Mouse (Mus musculus) stomach, embryonic 14.5 days (tissue): ENCODE data around the gene Cops2. TPM values are rescaled to one million over a fixed set of nuclear protein-coding genes. Genes with fewer than 3 reads are reported as not detected.

Source experiments
- ATAC-seq: fragments of 200-750 bp; cut with Nextera tagmentation; 2 replicates; pipeline ENCODE4 v1.8.0; 2017; ENCODE audit warnings: low read depth, moderate TSS enrichment; ENCODE audit not compliant: insufficient number of reproducible peaks, insufficient read depth, low FRiP score
- H3K27ac ChIP-seq: fragments of 300-500 bp; sonication (generic); 2 replicates; pipeline ENCODE4 v1.5.1; 2014; ENCODE audit warnings: mild to moderate bottlenecking, low read length, moderate library complexity, mixed read lengths
- H3K27me3 ChIP-seq: fragments of 300-500 bp; sonication (generic); 2 replicates; pipeline ENCODE4 v1.6.1; 2014; ENCODE audit warnings: low read length, control low read depth, mixed read lengths; ENCODE audit not compliant: control insufficient read depth, insufficient read depth
- H3K36me3 ChIP-seq: fragments of 300-500 bp; sonication (generic); 2 replicates; pipeline ENCODE4 v1.6.1; 2014; ENCODE audit warnings: mild to moderate bottlenecking, control low read depth, low read length, moderate library complexity, mixed read lengths; ENCODE audit not compliant: control insufficient read depth, insufficient read depth
- H3K4me1 ChIP-seq: fragments of 300-500 bp; sonication (generic); 2 replicates; pipeline ENCODE4 v1.6.1; 2014; ENCODE audit warnings: low read length, control low read depth, mixed read lengths; ENCODE audit not compliant: control insufficient read depth, insufficient read depth
- H3K4me2 ChIP-seq: fragments of 300-500 bp; sonication (generic); replicated peaks from 2 replicates; pipeline ENCODE4 v1.6.1; 2014; ENCODE audit warnings: low read depth, low read length, control low read depth
- H3K4me3 ChIP-seq: fragments of 300-500 bp; sonication (generic); 2 replicates; pipeline ENCODE4 v1.5.1; 2014; ENCODE audit warnings: low read depth, low read length, control low read depth
- H3K9ac ChIP-seq: fragments of 300-500 bp; sonication (generic); replicated peaks from 2 replicates; pipeline ENCODE4 v1.6.1; 2014; ENCODE audit warnings: low read depth, mild to moderate bottlenecking, control low read depth, low read length, moderate library complexity, mixed read lengths
- H3K9me3 ChIP-seq: fragments of 300-500 bp; sonication (generic); 2 replicates; pipeline ENCODE4 v1.6.1; 2016; ENCODE audit warnings: low read depth, low read length, control low read depth; ENCODE audit not compliant: control insufficient read depth
- WGBS: fragments of 180-500 bp; shearing (Covaris S2); extraction: QIAGEN DNeasy Blood & Tissue Kit; methylation state at CpG from one replicate; pipeline ENCODE4 v1.1.7; 2014; 5-methylcytosine and 5-hydroxymethylcytosine counted together
- polyA plus RNA-seq: library from polyadenylated mRNA; unstranded; fragments of >200 nt; fragmentation: Nextera tagmentation; extraction: Ambion mirVana; gene quantifications from 2 replicates; pipeline ENCODE4 v1.2.1, GENCODE M21; 2014

Cops2 gene
- polyA plus RNA-seq, 1 experiment from 2014 or later: 81.3 TPM

DNA sequence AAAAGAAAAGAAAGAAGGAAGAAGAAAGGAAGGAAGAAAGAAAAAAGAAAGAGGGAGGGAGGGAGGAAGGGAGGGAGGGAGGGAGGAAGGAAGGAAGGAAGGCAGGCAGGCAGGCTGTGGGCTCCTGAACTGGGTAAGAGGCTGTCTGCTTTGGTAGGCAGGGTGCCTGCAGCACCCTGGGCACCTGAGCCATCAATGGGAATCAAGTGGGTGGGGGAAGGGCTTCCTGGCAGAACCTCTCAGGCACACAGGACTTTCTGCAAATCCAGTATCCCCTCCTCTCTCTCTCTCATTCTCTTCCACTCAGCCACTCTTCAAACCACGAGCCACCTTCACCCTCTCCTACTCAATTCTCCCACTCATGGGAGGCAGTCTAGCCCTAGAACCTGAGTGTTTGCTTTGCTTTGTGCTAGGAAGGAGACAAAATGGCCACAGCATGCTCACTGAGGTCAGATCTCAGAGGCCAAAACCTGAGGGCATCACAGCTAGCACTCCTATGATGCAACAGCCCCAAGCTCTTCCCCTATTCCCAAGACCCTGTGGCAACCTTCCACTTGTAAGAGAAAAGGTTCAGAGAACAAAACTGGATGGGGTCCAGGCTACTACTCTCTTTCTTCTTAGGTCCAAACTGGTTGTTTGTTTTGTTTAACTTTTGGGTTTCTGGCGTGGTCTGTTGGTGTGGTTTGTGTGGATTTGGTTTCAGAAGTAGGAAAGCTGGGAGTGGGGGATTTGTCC, 66.6 kb downstream of the Cops2 start:
- no peak overlapping the region for H3K4me3 ChIP-seq
- 57% methylated on average over 2 of the region's 2 CpGs for WGBS
- no peaks in the 10 kb centered on the region for H3K27me3 ChIP-seq
- no peaks in the 10 kb centered on the region for H3K9me3 ChIP-seq
- no peak overlapping the region for H3K27ac ChIP-seq
- H3K4me2 ChIP-seq: no peak overlapping the region
- no peaks in the 10 kb centered on the region for H3K4me1 ChIP-seq
- no peaks in the 10 kb centered on the region for H3K36me3 ChIP-seq
- no peak for ATAC-seq
- no peak overlapping the region for H3K9ac ChIP-seq

DNA sequence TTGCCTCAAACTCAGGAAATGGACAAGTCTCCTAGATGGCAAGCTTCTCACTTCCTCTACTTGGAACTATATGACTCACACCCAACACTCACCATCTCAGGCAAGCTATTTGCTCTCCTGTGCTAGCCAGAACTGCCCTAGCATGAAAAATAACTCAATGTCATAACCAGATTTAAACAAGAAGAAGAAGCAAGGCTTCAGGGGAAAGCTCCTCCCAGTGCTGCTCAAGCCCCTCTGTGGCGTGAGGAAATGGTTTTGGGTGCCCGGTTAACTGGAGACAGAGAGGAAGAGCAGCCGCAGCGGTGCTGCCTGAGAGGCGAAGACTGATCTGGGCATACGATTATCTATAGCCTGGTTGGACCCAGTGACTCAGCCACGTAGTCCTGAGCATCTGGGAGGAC, 67.5 kb downstream of the Cops2 start:
- no peak for ATAC-seq
- no peaks in the 10 kb centered on the region for H3K4me1 ChIP-seq
- 67% methylated on average over 7 of the region's 7 CpGs for WGBS
- H3K9me3 ChIP-seq: no peaks in the 10 kb centered on the region
- H3K27ac ChIP-seq: no peak overlapping the region
- no peak overlapping the region for H3K4me3 ChIP-seq
- no peaks in the 10 kb centered on the region for H3K36me3 ChIP-seq
- no peak overlapping the region for H3K4me2 ChIP-seq
- H3K9ac ChIP-seq: no peak overlapping the region
- H3K27me3 ChIP-seq: no peaks in the 10 kb centered on the region

DNA sequence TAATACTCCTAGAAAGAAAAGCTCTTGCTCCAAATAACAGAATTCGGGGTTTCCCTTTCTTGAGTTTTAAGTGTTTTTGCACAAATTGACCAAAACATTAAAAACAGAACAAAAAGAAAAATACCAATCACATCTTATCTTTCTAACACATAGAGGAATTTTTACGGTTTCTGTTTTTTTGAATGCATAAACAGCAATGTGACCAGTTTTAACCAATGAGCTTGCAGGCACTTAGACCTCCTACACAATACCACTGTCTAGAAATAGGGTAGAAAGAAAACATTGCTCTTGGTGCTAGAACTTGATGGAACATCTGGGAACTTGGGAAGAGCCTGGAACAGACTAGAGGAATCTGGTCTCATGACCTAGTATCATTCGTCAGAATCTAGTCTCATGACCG, 68.7 kb downstream of the Cops2 start:
- ATAC-seq: no peak
- H3K27ac ChIP-seq: no peak overlapping the region
- no peaks in the 10 kb centered on the region for H3K36me3 ChIP-seq
- H3K27me3 ChIP-seq: no peaks in the 10 kb centered on the region
- H3K4me1 ChIP-seq: no peaks in the 10 kb centered on the region
- H3K9me3 ChIP-seq: no peaks in the 10 kb centered on the region
- 89% methylated on average over 4 of the region's 4 CpGs for WGBS
- no peak overlapping the region for H3K4me3 ChIP-seq
- no peak overlapping the region for H3K4me2 ChIP-seq
- H3K9ac ChIP-seq: no peak overlapping the region

DNA sequence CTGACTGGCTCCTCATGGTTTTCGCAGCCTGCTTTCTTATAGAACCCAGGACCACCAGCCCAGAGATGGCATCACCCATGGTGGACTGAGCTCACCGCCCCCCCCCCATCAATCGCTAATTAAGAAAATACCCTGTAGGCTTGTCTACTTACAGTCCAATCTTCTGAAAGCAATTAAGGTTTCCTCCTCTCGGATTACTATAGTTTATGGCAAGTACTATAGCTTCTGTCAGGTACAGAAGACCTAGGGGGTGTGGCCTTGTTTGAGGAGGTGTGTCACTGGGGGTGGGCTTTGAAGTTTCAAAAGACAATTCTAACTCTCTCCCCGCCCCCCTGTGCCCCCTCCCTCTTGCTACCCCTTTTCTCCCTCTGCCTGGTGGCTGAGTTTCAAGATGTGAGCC, 69.7 kb downstream of the Cops2 start:
- no peaks in the 10 kb centered on the region for H3K36me3 ChIP-seq
- H3K9ac ChIP-seq: no peak overlapping the region
- no peaks in the 10 kb centered on the region for H3K9me3 ChIP-seq
- 68% methylated on average over 5 of the region's 5 CpGs for WGBS
- no peak overlapping the region for H3K4me2 ChIP-seq
- H3K4me1 ChIP-seq: no peaks in the 10 kb centered on the region
- no peak overlapping the region for H3K4me3 ChIP-seq
- ATAC-seq: no peak
- no peaks in the 10 kb centered on the region for H3K27me3 ChIP-seq
- H3K27ac ChIP-seq: no peak overlapping the region

DNA sequence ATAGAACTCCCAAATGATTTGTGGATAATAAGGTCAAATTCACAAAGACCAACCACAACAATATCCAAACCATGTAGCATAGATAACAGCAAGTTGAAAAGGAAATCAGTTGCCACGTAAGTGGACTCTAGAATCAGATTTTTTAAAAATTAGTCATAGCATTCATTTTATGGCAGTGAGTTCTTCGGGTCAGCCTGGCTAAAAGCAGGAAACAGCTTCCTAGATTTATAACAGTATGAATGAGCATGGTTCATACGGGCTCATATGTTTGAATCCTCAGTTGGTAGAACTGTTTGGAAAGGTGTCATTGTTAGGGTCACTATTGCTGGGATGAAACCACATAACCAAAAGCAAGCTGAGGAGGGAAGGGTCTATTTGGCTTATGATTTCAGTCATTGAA, 70.2 kb downstream of the Cops2 start:
- 60% methylated on average over 3 of the region's 3 CpGs for WGBS

DNA sequence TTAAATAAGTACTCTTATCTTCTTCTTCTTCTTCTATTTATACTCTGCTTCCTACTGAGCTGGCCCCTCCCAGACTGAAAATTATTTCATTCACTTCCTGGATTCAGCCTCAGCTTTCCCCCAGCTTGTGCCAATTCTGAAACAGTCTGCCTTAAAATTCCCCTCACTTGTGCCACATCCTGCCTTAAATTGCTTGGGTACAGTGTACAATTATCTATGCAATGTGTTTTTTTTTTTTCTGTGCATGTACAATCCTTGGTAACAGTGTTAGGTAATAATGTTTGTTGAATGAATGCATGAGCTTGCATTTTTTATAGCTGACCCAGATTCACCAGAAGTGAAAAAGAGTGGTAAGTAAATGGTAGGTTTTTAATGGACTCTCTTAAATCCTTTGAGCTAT, 70.6 kb downstream of the Cops2 start:
- Histone ChIP-seq H3K9me3 (no peaks in the 10 kb centered on the region), H3K27ac (no peak overlapping the region), H3K36me3 (no peaks in the 10 kb centered on the region)

More for the DNA sequence above, 70.2 kb downstream of the Cops2 start:
- Histone ChIP-seq H3K27ac (no peak overlapping the region), H3K4me3 (no peak overlapping the region), H3K9ac (no peak overlapping the region), H3K27me3 (no peaks in the 10 kb centered on the region), H3K4me2 (no peak overlapping the region), H3K36me3 (no peaks in the 10 kb centered on the region), H3K9me3 (no peaks in the 10 kb centered on the region), H3K4me1 (no peaks in the 10 kb centered on the region)
- ATAC-seq: no peak

DNA sequence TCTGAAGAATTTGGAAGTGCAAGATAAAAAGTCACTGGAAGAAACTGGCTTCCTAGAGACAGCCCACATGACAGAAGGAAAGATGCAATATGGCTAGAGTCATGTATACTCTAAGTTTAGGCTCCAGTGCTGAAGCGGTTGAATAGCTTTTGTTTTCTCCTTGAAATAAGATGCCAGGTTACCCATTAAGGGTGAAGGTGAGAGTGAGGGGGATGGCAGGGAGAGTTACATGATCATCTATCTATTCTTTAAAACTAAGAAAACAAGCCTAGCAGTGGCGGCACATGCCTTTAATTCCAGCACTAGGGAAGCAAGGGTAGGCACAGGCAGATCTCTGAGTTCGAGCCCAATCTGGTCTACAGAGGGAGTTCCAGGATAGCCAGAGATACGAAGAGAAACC, 73.9 kb downstream of the Cops2 start:
- H3K27ac ChIP-seq: no peak overlapping the region

More for the DNA sequence above, 70.6 kb downstream of the Cops2 start:
- H3K4me3 ChIP-seq: no peak overlapping the region
- H3K4me1 ChIP-seq: no peaks in the 10 kb centered on the region
- H3K9ac ChIP-seq: no peak overlapping the region
- ATAC-seq: no peak
- H3K27me3 ChIP-seq: no peaks in the 10 kb centered on the region
- no peak overlapping the region for H3K4me2 ChIP-seq

DNA sequence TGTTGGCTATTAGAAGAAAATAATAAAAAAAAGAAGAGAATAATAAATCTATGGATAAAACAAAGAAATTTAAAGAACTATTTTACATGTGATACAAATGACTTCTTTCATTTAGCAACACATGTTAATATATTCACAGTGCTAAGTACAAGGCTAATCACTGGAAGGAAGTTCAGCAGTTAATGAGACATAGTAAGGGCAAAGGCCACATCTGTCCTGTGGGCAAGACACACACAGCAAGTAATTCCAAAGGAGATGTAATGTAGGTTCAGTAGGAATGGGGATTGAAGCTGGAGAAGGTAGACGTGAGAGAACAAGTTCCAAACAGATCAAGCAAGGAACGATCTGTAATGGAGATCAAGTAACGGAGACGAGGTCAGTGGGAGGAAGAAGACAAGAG, 74.5 kb downstream of the Cops2 start:
- no peak overlapping the region for H3K9ac ChIP-seq
- H3K4me3 ChIP-seq: no peak overlapping the region
- no peak for ATAC-seq
- no peaks in the 10 kb centered on the region for H3K27me3 ChIP-seq
- 72% methylated on average over 4 of the region's 4 CpGs for WGBS
- H3K9me3 ChIP-seq: no peaks in the 10 kb centered on the region
- H3K4me2 ChIP-seq: no peak overlapping the region
- H3K27ac ChIP-seq: no peak overlapping the region
- H3K4me1 ChIP-seq: peaks cover 12% of the 10 kb centered on the region; the same call in 1 of the 2 replicates
- H3K36me3 ChIP-seq: no peaks in the 10 kb centered on the region

More for the DNA sequence above, 73.9 kb downstream of the Cops2 start:
- Histone ChIP-seq H3K36me3 (no peaks in the 10 kb centered on the region), H3K4me1 (peaks cover 12% of the 10 kb centered on the region; the same call in 1 of the 2 replicates), H3K4me2 (no peak overlapping the region), H3K27me3 (no peaks in the 10 kb centered on the region), H3K4me3 (no peak overlapping the region), H3K9ac (no peak overlapping the region), H3K9me3 (no peaks in the 10 kb centered on the region)
- WGBS: 67% methylated on average over 4 of the region's 4 CpGs
- no peak for ATAC-seq

DNA sequence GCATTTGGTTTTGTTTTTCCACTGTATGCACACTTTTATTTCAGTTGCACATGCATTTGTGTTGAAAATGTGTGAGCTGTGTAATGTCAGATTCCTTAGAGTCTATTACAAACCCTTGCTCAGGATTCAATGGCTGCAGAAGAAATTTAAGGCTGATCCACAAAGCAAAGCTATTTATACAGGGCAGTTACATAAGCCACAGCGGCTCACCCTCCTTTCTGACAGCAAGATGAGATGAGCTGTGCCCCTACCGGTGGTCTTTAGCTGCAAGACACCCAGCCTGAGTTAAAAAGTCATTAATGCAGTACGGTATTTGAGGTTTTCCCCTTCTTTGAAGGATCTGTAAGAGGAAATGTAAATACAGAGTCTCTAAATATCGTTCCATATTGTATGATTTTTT, 75.1 kb downstream of the Cops2 start:
- Histone ChIP-seq H3K27ac (no peak overlapping the region), H3K4me1 (peaks cover 12% of the 10 kb centered on the region; the same call in 1 of the 2 replicates), H3K4me3 (no peak overlapping the region), H3K9ac (no peak overlapping the region), H3K27me3 (no peaks in the 10 kb centered on the region), H3K36me3 (no peaks in the 10 kb centered on the region), H3K4me2 (no peak overlapping the region), H3K9me3 (no peaks in the 10 kb centered on the region)
- no peak for ATAC-seq
- 49% methylated on average over 4 of the region's 4 CpGs for WGBS
